Mouse (Mus musculus): ENCODE results near the gene Insig1. TPM values are rescaled to one million over a fixed set of nuclear protein-coding genes. Genes with fewer than 3 reads are reported as not detected.

Insig1 gene
- polyA plus RNA-seq, 1 experiment, result 13.8 TPM

GRCm38 (mm10) chr5:28090547-28090946 lies 19.4 kb downstream of the Insig1 start:
- no peak for TF ChIP-seq CTCF (IDR thresholded peaks at IDR 0.05; ENCODE audit: control insufficient read depth, insufficient read depth, low read length)
- TF ChIP-seq POLR2A (IDR thresholded peaks at IDR 0.05; ENCODE audit: borderline replicate concordance, control insufficient read depth, low read depth, low read length), result no peak
- 38% methylated on average over 1 of the region's 1 CpGs for WGBS
- Histone ChIP-seq H3K27ac (ENCODE audit: control insufficient read depth, insufficient read depth, low read depth, low read length, poor library complexity) (no peak overlapping the region), H3K4me3 (replicated peaks; ENCODE audit: control insufficient read depth, low read depth, low read length) (no peak overlapping the region), H3K4me1 (ENCODE audit: control insufficient read depth, insufficient read depth, low read length) (no peaks in the 10 kb centered on the region)

DNA sequence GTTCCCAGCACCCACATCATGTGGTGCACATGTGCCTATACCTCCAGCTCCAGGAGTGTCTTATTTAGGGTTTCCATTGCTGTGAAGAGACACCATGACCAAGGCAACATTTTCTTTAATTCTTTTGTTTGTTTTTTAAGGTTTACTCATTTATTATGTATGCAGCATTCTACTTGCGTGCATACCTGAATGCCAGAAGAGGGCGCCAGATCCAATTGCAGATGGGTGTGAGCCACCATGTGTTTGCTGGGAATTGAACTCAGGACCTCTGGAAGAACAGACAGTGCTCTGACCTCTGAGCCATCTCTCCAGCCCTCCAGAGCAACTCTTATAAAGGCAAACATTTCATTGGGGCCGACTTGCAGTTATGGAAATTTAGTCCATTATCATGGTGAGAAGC lies 21.2 kb downstream of the Insig1 start:
- Histone ChIP-seq H3K4me1 (ENCODE audit: control insufficient read depth, insufficient read depth, low read length) (no peaks in the 10 kb centered on the region), H3K27ac (ENCODE audit: control insufficient read depth, insufficient read depth, low read depth, low read length, poor library complexity) (no peak overlapping the region), H3K4me3 (replicated peaks; ENCODE audit: control insufficient read depth, low read depth, low read length) (no peak overlapping the region)
- 80% methylated on average over 3 of the region's 3 CpGs for WGBS
- TF ChIP-seq POLR2A (IDR thresholded peaks at IDR 0.05; ENCODE audit: borderline replicate concordance, control insufficient read depth, low read depth, low read length) (no peak), CTCF (IDR thresholded peaks at IDR 0.05; ENCODE audit: control insufficient read depth, insufficient read depth, low read length) (no peak)

DNA sequence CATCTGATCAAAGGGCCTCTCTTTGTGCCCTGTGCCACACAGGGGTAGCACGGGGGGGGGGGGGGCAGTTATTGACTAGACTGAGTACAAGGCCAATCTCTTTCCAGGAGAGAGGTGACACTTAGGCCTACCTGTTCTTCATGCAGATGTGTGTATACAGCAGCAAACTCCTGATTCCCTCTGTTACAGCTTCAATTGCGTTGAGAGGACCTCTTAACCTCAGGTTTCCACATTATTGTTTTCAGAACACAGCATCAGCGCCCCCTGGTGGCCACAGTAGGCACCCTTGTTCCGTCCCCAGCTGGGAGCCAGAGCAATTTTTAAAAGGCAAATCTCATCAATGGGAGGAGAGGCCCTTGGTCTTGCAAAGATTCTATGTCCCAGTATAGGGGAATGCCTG lies 22.7 kb downstream of the Insig1 start:
- Histone ChIP-seq H3K27ac (ENCODE audit: control insufficient read depth, insufficient read depth, low read depth, low read length, poor library complexity) (no peak overlapping the region), H3K4me1 (ENCODE audit: control insufficient read depth, insufficient read depth, low read length) (no peaks in the 10 kb centered on the region), H3K4me3 (replicated peaks; ENCODE audit: control insufficient read depth, low read depth, low read length) (no peak overlapping the region)
- WGBS, result 19% methylated on average over 4 of the region's 4 CpGs
- TF ChIP-seq POLR2A (IDR thresholded peaks at IDR 0.05; ENCODE audit: borderline replicate concordance, control insufficient read depth, low read depth, low read length) (no peak), CTCF (IDR thresholded peaks at IDR 0.05; ENCODE audit: control insufficient read depth, insufficient read depth, low read length) (peak; percentile 79)

DNA sequence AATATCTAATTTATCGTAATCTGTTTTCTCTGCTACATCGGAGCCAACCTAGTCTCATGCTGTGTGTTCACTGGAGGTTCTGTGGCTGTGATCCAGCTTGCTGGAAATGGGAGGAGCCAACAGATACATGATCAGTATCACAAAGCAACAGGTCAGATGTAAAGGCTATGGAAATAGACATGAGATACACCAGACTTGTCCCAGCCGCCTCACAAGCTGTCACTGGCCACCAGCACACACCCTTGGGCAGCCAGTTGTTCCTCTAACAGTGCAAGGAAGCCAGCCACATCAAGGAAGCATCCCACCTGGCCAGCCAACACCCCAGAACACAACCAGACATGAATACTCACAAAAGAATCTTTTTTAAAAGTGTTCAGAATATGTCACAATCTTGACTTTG lies 23.2 kb downstream of the Insig1 start:
- 74% methylated on average over 3 of the region's 3 CpGs for WGBS
- no peak overlapping the region for H3K4me3 ChIP-seq (replicated peaks; ENCODE audit: control insufficient read depth, low read depth, low read length)

GRCm38 (mm10) chr5:28094846-28095245 lies 23.7 kb downstream of the Insig1 start:
- H3K4me1 ChIP-seq (ENCODE audit: control insufficient read depth, insufficient read depth, low read length), result no peaks in the 10 kb centered on the region
- H3K27ac ChIP-seq (ENCODE audit: control insufficient read depth, insufficient read depth, low read depth, low read length, poor library complexity), result no peak overlapping the region
- no peak for TF ChIP-seq CTCF (IDR thresholded peaks at IDR 0.05; ENCODE audit: control insufficient read depth, insufficient read depth, low read length)
- TF ChIP-seq POLR2A (IDR thresholded peaks at IDR 0.05; ENCODE audit: borderline replicate concordance, control insufficient read depth, low read depth, low read length), result no peak
- 71% methylated on average over 6 of the region's 6 CpGs for WGBS
- no peak overlapping the region for H3K4me3 ChIP-seq (replicated peaks; ENCODE audit: control insufficient read depth, low read depth, low read length)

More for the DNA sequence above, 23.2 kb downstream of the Insig1 start:
- H3K27ac ChIP-seq (ENCODE audit: control insufficient read depth, insufficient read depth, low read depth, low read length, poor library complexity), result no peak overlapping the region
- H3K4me1 ChIP-seq (ENCODE audit: control insufficient read depth, insufficient read depth, low read length), result no peaks in the 10 kb centered on the region
- TF ChIP-seq POLR2A (IDR thresholded peaks at IDR 0.05; ENCODE audit: borderline replicate concordance, control insufficient read depth, low read depth, low read length), result no peak
- TF ChIP-seq CTCF (IDR thresholded peaks at IDR 0.05; ENCODE audit: control insufficient read depth, insufficient read depth, low read length), result no peak

GRCm38 (mm10) chr5:28095671-28096070 lies 24.5 kb downstream of the Insig1 start:
- H3K4me1 ChIP-seq (ENCODE audit: control insufficient read depth, insufficient read depth, low read length), result no peaks in the 10 kb centered on the region
- H3K27ac ChIP-seq (ENCODE audit: control insufficient read depth, insufficient read depth, low read depth, low read length, poor library complexity), result no peak overlapping the region
- WGBS, result 61% methylated on average over 2 of the region's 2 CpGs
- H3K4me3 ChIP-seq (replicated peaks; ENCODE audit: control insufficient read depth, low read depth, low read length), result no peak overlapping the region
- no peak for TF ChIP-seq POLR2A (IDR thresholded peaks at IDR 0.05; ENCODE audit: borderline replicate concordance, control insufficient read depth, low read depth, low read length)
- TF ChIP-seq CTCF (IDR thresholded peaks at IDR 0.05; ENCODE audit: control insufficient read depth, insufficient read depth, low read length), result no peak

DNA sequence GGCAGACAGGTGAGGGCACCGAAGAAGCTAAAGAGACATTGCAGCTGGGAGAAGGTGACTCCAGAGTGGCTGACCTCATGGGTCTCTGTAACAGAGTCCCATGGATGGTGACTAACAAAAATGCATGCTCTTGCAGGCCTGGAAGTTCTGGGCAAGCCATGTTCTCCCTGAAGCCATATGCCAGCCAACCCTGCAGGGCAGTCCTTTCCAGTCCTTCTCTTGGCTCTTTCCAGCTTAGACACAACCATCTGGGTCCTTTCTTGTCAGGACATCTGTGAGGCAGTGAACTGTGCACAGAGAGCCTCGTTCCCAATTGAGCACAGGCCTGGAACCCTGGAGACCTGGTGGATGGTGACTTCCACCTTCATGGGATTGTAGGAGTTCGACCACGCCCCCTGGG lies 35.8 kb downstream of the Insig1 start:
- WGBS, result 72% methylated on average over 4 of the region's 4 CpGs
- Histone ChIP-seq H3K27ac (ENCODE audit: control insufficient read depth, insufficient read depth, low read depth, low read length, poor library complexity) (no peak overlapping the region), H3K4me3 (replicated peaks; ENCODE audit: control insufficient read depth, low read depth, low read length) (no peak overlapping the region), H3K4me1 (ENCODE audit: control insufficient read depth, insufficient read depth, low read length) (no peaks in the 10 kb centered on the region)
- TF ChIP-seq CTCF (IDR thresholded peaks at IDR 0.05; ENCODE audit: control insufficient read depth, insufficient read depth, low read length) (no peak), POLR2A (IDR thresholded peaks at IDR 0.05; ENCODE audit: borderline replicate concordance, control insufficient read depth, low read depth, low read length) (no peak)

GRCm38 (mm10) chr5:28107974-28108373 lies 36.8 kb downstream of the Insig1 start:
- H3K27ac ChIP-seq (ENCODE audit: control insufficient read depth, insufficient read depth, low read depth, low read length, poor library complexity), result no peak overlapping the region; the same call in 1 of the 2 replicates
- TF ChIP-seq POLR2A (IDR thresholded peaks at IDR 0.05; ENCODE audit: borderline replicate concordance, control insufficient read depth, low read depth, low read length) (no peak), CTCF (IDR thresholded peaks at IDR 0.05; ENCODE audit: control insufficient read depth, insufficient read depth, low read length) (no peak)
- H3K4me3 ChIP-seq (replicated peaks; ENCODE audit: control insufficient read depth, low read depth, low read length), result no peak overlapping the region
- WGBS, result 73% methylated on average over 6 of the region's 6 CpGs
- no peaks in the 10 kb centered on the region for H3K4me1 ChIP-seq (ENCODE audit: control insufficient read depth, insufficient read depth, low read length)

DNA sequence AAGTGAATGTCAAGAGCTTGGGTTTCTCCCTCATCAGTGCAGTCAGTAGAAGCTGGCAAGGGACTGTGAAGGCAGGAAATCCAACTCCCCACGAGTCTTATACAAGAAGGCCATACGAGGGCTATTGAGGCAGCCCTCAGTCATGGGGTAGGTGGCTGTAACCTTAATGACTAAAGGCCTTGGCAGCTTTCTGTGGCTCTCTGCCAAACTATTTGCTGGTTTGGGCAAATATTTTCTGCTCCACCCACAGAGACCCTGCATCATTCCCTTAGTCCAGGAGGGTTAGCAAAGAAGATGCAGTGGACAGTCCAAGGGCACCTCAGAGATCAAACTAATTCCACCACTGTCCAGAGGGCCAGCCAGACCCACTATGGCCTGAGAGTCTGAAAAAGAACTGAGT lies 39.7 kb downstream of the Insig1 start:
- Histone ChIP-seq H3K27ac (ENCODE audit: control insufficient read depth, insufficient read depth, low read depth, low read length, poor library complexity) (no peak overlapping the region), H3K4me3 (replicated peaks; ENCODE audit: control insufficient read depth, low read depth, low read length) (no peak overlapping the region), H3K4me1 (ENCODE audit: control insufficient read depth, insufficient read depth, low read length) (no peaks in the 10 kb centered on the region)
- 30% methylated on average over 2 of the region's 2 CpGs for WGBS
- no peak for TF ChIP-seq POLR2A (IDR thresholded peaks at IDR 0.05; ENCODE audit: borderline replicate concordance, control insufficient read depth, low read depth, low read length)
- no peak for TF ChIP-seq CTCF (IDR thresholded peaks at IDR 0.05; ENCODE audit: control insufficient read depth, insufficient read depth, low read length)

Data from bone marrow, adult 2 months (tissue).